Mouse (Mus musculus) ovary, adult 10 weeks (tissue): ENCODE data around the gene Gm10190. TPM values are rescaled to one million over a fixed set of nuclear protein-coding genes. Genes with fewer than 3 reads are reported as not detected.

ENCODE experiments used
- polyA plus RNA-seq: library from polyadenylated mRNA; stranded (reverse); fragments of 350-450 nt; fragmentation: Illumina TruSeq; extraction: RNeasy Lipid Tissue Mini Kit (QIAGEN cat#74804); gene quantifications from one replicate; pipeline ENCODE4 v1.2.3, GENCODE M21; 2014

The Gm10190 gene
- polyA plus RNA-seq: not detected

GRCm38 (mm10) chr17:80372989-80373725 is at the start of gene Gm10190:
Gene Gm10190 (minus strand): TSS chr17:80373541.

Other genes with a start within 250 kb of the Gm10190 start
- gene Galm, start 246.1 kb downstream of the Gm10190 start, polyA plus RNA-seq: 23.2 TPM
- 381 TPM for gene Srsf7, start 166.2 kb downstream of the Gm10190 start, polyA plus RNA-seq
- gene Ttc39d, start 166.1 kb downstream of the Gm10190 start, polyA plus RNA-seq: 0.88 TPM
- gene Gemin6, start 149.1 kb downstream of the Gm10190 start, polyA plus RNA-seq: 18.9 TPM
- gene Morn2, start 83.3 kb downstream of the Gm10190 start, polyA plus RNA-seq: 12.2 TPM
- 17.1 TPM for gene Dhx57, start 83.1 kb downstream of the Gm10190 start, polyA plus RNA-seq
- gene Arhgef33, start 66.1 kb downstream of the Gm10190 start, polyA plus RNA-seq: 1.5 TPM
- gene Sos1, start 106.9 kb upstream of the Gm10190 start, polyA plus RNA-seq: 68.0 TPM
- 4.0 TPM for gene Cdkl4, start 204.3 kb upstream of the Gm10190 start, polyA plus RNA-seq